Mouse (Mus musculus) limb, embryonic 13.5 days (tissue): ENCODE measurements around the gene Nup107. TPM values are rescaled to one million over a fixed set of nuclear protein-coding genes. Genes with fewer than 3 reads are reported as not detected.

ENCODE experiments used
- ATAC-seq: fragments of 200-750 bp; cut with Nextera tagmentation; 2 replicates; pipeline ENCODE4 v1.8.0; 2017; ENCODE audit warnings: low read depth, moderate number of reproducible peaks, moderate TSS enrichment; ENCODE audit not compliant: low FRiP score
- H3K27ac ChIP-seq: fragments of 300-500 bp; sonication (generic); 2 replicates; pipeline ENCODE4 v1.5.1; 2015; ENCODE audit warnings: inconsistent platforms, mild to moderate bottlenecking, moderate library complexity
- H3K27me3 ChIP-seq: fragments of 300-500 bp; sonication (generic); 2 replicates; pipeline ENCODE4 v1.6.1; 2015; ENCODE audit warnings: mild to moderate bottlenecking, inconsistent platforms
- H3K36me3 ChIP-seq: fragments of 300-500 bp; sonication (generic); 2 replicates; pipeline ENCODE4 v1.6.1; 2015; ENCODE audit warnings: inconsistent platforms, mild to moderate bottlenecking, moderate library complexity
- H3K4me1 ChIP-seq: fragments of 300-500 bp; sonication (generic); 2 replicates; pipeline ENCODE4 v1.6.1; 2015; ENCODE audit warnings: inconsistent platforms
- H3K4me2 ChIP-seq: fragments of 300-500 bp; sonication (generic); replicated peaks from 2 replicates; pipeline ENCODE4 v1.6.1; 2015; ENCODE audit warnings: inconsistent platforms, mild to moderate bottlenecking, moderate library complexity
- H3K4me3 ChIP-seq: fragments of 300-500 bp; sonication (generic); 2 replicates; pipeline ENCODE4 v1.5.1; 2015; ENCODE audit warnings: moderate library complexity, mild to moderate bottlenecking, inconsistent platforms
- H3K9ac ChIP-seq: fragments of 300-500 bp; sonication (generic); 2 replicates; pipeline ENCODE4 v1.6.1; 2015; ENCODE audit warnings: mild to moderate bottlenecking, inconsistent platforms
- H3K9me3 ChIP-seq: fragments of 300-500 bp; sonication (generic); 2 replicates; pipeline ENCODE4 v1.6.1; 2016; ENCODE audit warnings: inconsistent platforms
- WGBS: fragments of 180-500 bp; shearing (Covaris S2); methylation state at CpG from one replicate; pipeline ENCODE4 v1.1.7; 2015; 5-methylcytosine and 5-hydroxymethylcytosine counted together
- polyA plus RNA-seq: library from polyadenylated mRNA; unstranded; fragments of >200 nt; fragmentation: Nextera tagmentation; extraction: Ambion mirVana; gene quantifications from 2 replicates; pipeline ENCODE4 v1.2.1, GENCODE M21; 2015

Nup107 gene
- polyA plus RNA-seq, 1 experiment from 2014 or later: 68.9 TPM

DNA sequence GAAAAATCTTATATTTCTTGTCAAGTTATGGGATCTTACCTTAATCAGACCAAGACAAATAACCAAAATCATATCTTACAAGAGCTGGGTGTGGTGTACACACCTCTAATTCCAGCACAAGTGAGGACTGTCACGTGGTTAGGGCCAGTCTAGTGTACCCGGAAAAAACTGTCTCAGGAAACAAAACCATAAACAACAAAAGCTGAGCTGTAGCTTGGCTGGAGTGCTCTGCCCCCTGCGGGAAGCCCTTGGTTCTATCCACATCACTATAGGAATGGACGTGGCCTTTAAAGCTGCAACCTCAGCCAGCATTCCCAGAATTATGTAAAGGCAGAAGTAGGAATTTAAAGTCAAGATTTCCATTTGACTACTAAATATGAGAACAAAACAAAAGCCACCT lies 31.6 kb upstream of the Nup107 start:
- Histone ChIP-seq H3K27me3 (no peaks in the 10 kb centered on the region), H3K36me3 (peaks cover 48% of the 10 kb centered on the region), H3K4me1 (peaks cover 23% of the 10 kb centered on the region), H3K9me3 (no peaks in the 10 kb centered on the region), H3K9ac (no peak overlapping the region), H3K4me2 (no peak overlapping the region), H3K4me3 (no peak overlapping the region), H3K27ac (no peak overlapping the region)
- no peak for ATAC-seq
- 79% methylated on average over 4 of the region's 4 CpGs for WGBS

- peaks cover 55% of the 10 kb centered on the region for H3K36me3 ChIP-seq
- no peak overlapping the region for H3K9ac ChIP-seq
- no peak overlapping the region for H3K4me2 ChIP-seq
- no peak overlapping the region for H3K27ac ChIP-seq
- peaks cover 15% of the 10 kb centered on the region for H3K4me1 ChIP-seq
- no peaks in the 10 kb centered on the region for H3K9me3 ChIP-seq
- H3K27me3 ChIP-seq: no peaks in the 10 kb centered on the region
- WGBS: 86% methylated on average over 6 of the region's 6 CpGs
- no peak overlapping the region for H3K4me3 ChIP-seq
- no peak for ATAC-seq
Observed at GRCm38 (mm10) chr10:117823321-117823720, 30.8 kb upstream of the Nup107 start.

DNA sequence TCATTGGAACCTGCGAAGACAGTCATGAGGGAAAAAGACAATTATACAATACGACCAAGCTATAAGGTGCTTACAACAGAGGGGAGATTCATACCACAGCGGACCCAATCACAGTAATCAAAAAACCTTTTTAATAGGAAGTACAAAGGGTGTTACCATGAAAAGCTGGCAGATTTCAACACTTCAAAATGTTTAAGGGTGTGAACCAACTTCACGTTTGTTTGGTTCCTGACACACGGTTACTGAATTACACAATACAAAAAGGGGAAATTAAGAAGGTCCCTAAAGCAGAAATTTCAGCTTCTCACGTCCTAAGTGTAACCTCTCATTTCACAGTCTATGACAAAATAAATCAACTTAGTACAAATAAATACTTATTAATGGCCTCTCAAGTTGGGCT lies 26.1 kb upstream of the Nup107 start:
- ATAC-seq: no peak
- WGBS: 91% methylated on average over 6 of the region's 6 CpGs
- Histone ChIP-seq H3K9me3 (no peaks in the 10 kb centered on the region), H3K36me3 (peaks cover 83% of the 10 kb centered on the region), H3K27ac (no peak overlapping the region), H3K4me1 (no peaks in the 10 kb centered on the region), H3K4me3 (no peak overlapping the region), H3K27me3 (no peaks in the 10 kb centered on the region), H3K9ac (no peak overlapping the region), H3K4me2 (no peak overlapping the region)

DNA sequence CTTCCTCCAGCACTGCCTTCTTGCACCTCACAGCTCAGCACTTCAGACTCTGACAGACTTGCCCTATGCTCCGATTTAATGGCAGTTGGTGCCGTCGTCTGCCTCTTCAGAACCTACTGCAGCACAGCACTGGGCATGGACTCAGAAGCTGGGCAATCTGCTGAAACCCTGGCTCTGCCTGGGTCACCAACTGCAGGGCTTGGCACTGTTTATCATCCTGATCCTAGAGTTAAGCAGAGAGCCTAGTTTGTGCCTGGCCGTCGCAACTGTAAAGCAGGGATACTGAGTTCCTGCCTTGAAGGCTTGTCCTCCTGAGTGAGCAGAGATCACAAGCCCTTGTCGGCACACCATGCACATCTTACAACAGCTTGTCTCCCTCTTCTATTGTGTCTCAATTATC lies 24.2 kb upstream of the Nup107 start:
- Histone ChIP-seq H3K27ac (no peak overlapping the region), H3K9ac (no peak overlapping the region), H3K4me3 (no peak overlapping the region), H3K9me3 (no peaks in the 10 kb centered on the region), H3K4me2 (no peak overlapping the region), H3K4me1 (no peaks in the 10 kb centered on the region), H3K27me3 (no peaks in the 10 kb centered on the region), H3K36me3 (peaks cover 84% of the 10 kb centered on the region)
- ATAC-seq: no peak
- WGBS: 94% methylated on average over 6 of the region's 6 CpGs

DNA sequence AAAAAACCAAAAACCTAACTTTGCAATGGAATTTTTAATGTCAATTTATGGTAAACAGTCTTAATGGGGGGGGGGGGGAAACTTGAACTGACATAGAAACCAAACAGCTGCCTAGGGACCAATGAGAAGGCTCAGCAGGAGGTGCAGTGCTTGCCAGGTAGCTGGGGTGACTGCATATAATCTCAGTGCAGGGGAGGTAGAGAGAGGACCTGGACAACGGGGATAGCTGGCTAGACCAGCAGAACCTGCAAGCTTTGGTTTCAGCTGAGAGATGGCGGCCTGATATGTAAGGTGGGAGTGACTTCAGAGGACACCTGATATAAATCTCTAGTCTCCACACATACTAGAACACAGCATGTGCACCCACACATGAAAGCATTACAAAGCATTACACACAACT lies 20.0 kb upstream of the Nup107 start:
- Histone ChIP-seq H3K4me3 (no peak overlapping the region), H3K9me3 (no peaks in the 10 kb centered on the region), H3K36me3 (peaks cover 54% of the 10 kb centered on the region), H3K27ac (no peak overlapping the region), H3K4me2 (no peak overlapping the region), H3K4me1 (peaks cover 16% of the 10 kb centered on the region), H3K9ac (no peak overlapping the region), H3K27me3 (no peaks in the 10 kb centered on the region)
- ATAC-seq: no peak
- WGBS: 82% methylated on average over 2 of the region's 2 CpGs

GRCm38 (mm10) chr10:117811555-117811954 lies 19.1 kb upstream of the Nup107 start:
- Histone ChIP-seq H3K27ac (no peak overlapping the region), H3K27me3 (no peaks in the 10 kb centered on the region), H3K4me3 (no peak overlapping the region), H3K36me3 (peaks cover 46% of the 10 kb centered on the region), H3K9ac (no peak overlapping the region), H3K9me3 (no peaks in the 10 kb centered on the region), H3K4me1 (peaks cover 16% of the 10 kb centered on the region), H3K4me2 (no peak overlapping the region)
- 91% methylated on average over 8 of the region's 8 CpGs for WGBS
- no peak for ATAC-seq

GRCm38 (mm10) chr10:117810506-117810905 lies 18.0 kb upstream of the Nup107 start:
- Histone ChIP-seq H3K36me3 (peaks cover 36% of the 10 kb centered on the region), H3K4me2 (no peak overlapping the region), H3K4me1 (peaks cover 16% of the 10 kb centered on the region), H3K27ac (no peak overlapping the region), H3K4me3 (no peak overlapping the region), H3K9me3 (no peaks in the 10 kb centered on the region), H3K27me3 (no peaks in the 10 kb centered on the region), H3K9ac (no peak overlapping the region)
- no peak for ATAC-seq
- WGBS: 79% methylated on average over 11 of the region's 11 CpGs

DNA sequence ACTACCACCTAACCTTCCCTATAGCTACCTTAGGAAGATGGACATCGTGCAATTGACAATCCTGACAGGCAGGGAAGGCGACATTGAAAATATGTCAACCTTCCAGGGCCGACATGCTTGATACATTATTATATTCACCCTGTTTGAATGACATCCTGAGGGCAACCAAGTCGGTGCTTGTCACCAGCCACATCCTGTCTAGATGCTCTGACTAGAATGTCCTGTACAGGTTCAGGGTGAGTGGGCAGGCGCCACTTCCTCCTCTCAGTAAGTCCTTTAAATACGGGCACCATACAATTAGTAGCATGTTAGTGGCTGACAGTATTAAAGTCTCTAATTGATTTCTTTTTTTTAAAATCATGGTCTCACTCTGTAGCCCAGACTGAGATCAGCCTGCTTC lies 15.6 kb upstream of the Nup107 start:
- Histone ChIP-seq H3K4me2 (no peak overlapping the region), H3K36me3 (peaks cover 21% of the 10 kb centered on the region), H3K9ac (no peak overlapping the region), H3K4me3 (no peak overlapping the region), H3K27me3 (no peaks in the 10 kb centered on the region), H3K9me3 (no peaks in the 10 kb centered on the region), H3K27ac (no peak overlapping the region), H3K4me1 (peaks cover 16% of the 10 kb centered on the region)
- ATAC-seq: no peak
- WGBS: 81% methylated on average over 6 of the region's 6 CpGs

- H3K4me1 ChIP-seq: peaks cover 16% of the 10 kb centered on the region
- H3K4me2 ChIP-seq: no peak overlapping the region
- no peak overlapping the region for H3K9ac ChIP-seq
- H3K36me3 ChIP-seq: peaks cover 2% of the 10 kb centered on the region; the same call in 1 of the 2 replicates
- H3K4me3 ChIP-seq: no peak overlapping the region
- H3K9me3 ChIP-seq: no peaks in the 10 kb centered on the region
- no peak for ATAC-seq
- no peak overlapping the region for H3K27ac ChIP-seq
- WGBS: 61% methylated on average over 9 of the region's 9 CpGs
- no peaks in the 10 kb centered on the region for H3K27me3 ChIP-seq
Observed at GRCm38 (mm10) chr10:117805919-117806318, 13.4 kb upstream of the Nup107 start.

DNA sequence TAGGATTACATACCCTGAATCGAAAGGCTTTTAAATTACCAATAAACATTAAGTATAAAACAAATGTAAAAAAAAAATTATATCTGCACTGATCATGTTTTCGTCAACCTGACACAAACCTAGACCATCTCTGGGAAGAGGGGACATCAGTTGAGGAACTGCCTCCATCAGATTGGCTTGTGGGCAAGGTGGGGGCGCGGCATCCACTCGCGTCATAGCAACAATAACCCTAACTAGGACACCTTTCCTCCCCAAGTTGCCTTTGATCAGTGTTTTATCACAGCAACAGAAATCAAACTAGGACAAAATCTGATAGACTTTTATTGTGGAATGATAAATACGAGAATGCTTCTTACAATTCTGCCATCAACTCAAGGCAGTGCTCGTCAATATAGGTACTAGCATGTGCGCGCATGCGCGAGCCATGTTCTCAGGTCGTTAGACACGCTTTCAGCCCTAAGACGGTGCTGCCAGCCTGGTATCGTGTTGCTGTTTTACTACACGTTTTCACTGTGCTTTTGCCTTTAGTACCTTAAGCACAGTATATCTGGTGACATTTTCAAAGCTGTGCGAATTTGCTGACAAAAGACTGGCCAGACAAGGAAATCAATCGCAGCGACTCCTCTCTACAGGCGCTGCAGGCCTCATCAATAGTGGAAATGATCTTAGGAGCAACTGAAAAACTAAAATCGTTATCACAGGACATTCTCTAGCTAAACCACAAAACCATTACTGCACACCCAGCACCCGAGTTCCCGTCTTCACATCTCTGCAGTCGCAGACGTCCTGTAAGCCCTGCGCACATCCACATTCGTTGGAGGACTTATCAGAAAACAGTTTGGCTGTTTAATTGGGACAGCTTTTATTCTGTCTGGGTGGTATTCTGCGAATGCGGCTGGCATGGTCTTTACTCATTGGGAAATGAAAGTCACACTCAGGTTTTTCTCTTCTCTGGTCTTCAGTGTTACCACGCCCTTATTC lies 11.7 kb upstream of the Nup107 start:
- 83% methylated on average over 31 of the region's 31 CpGs for WGBS
- Histone ChIP-seq H3K9me3 (no peaks in the 10 kb centered on the region), H3K4me2 (no peak overlapping the region), H3K4me3 (no peak overlapping the region), H3K4me1 (peaks cover 8% of the 10 kb centered on the region), H3K27me3 (no peaks in the 10 kb centered on the region), H3K36me3 (no peaks in the 10 kb centered on the region), H3K9ac (no peak overlapping the region), H3K27ac (no peak overlapping the region)
- no peak for ATAC-seq

DNA sequence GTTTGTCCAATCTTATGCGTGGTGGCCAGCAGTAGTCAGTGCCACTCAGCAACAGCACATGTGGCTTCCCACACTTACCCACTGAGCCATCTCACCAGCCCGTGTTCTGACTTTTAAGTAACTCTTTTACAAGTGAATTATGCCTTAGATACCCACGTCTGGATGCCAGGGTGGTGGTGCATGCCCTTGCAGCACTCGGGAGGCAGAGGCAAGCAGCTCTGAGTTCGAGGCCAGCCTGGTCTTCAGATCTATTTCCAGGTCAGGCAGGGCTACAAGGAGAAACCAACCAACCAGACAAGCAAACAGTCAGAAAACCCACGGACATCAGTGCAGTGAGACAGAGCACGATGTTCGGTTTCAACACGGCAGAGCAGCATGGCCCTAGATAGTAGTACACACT lies 9.4 kb upstream of the Nup107 start:
- ATAC-seq: no peak
- no peaks in the 10 kb centered on the region for H3K27me3 ChIP-seq
- no peaks in the 10 kb centered on the region for H3K9me3 ChIP-seq
- H3K4me3 ChIP-seq: no peak overlapping the region
- H3K4me2 ChIP-seq: no peak overlapping the region
- no peak overlapping the region for H3K9ac ChIP-seq
- no peak overlapping the region for H3K27ac ChIP-seq
- no peaks in the 10 kb centered on the region for H3K36me3 ChIP-seq
- WGBS: 92% methylated on average over 9 of the region's 9 CpGs
- 0 out of 2 replicates have a peak, but pooled peaks cover 5% of the 10 kb centered on the region for H3K4me1 ChIP-seq

GRCm38 (mm10) chr10:117799806-117800205 lies 7.3 kb upstream of the Nup107 start:
- no peak overlapping the region for H3K27ac ChIP-seq
- ATAC-seq: no peak
- H3K9me3 ChIP-seq: no peaks in the 10 kb centered on the region
- H3K27me3 ChIP-seq: no peaks in the 10 kb centered on the region
- no peaks in the 10 kb centered on the region for H3K36me3 ChIP-seq
- 87% methylated on average over 11 of the region's 11 CpGs for WGBS
- 0 out of 2 replicates have a peak, but pooled peaks cover 5% of the 10 kb centered on the region for H3K4me1 ChIP-seq
- H3K9ac ChIP-seq: no peak overlapping the region
- H3K4me2 ChIP-seq: no peak overlapping the region
- H3K4me3 ChIP-seq: no peak overlapping the region
